Mouse (Mus musculus): ENCODE measurements at regions not wholly inside any gene's neighbourhood (a gene's known extent, or its start where the extent isn't known, plus 50 kb on each side); places are given as distances from the start of the nearest gene placed in this dataset.

DNA sequence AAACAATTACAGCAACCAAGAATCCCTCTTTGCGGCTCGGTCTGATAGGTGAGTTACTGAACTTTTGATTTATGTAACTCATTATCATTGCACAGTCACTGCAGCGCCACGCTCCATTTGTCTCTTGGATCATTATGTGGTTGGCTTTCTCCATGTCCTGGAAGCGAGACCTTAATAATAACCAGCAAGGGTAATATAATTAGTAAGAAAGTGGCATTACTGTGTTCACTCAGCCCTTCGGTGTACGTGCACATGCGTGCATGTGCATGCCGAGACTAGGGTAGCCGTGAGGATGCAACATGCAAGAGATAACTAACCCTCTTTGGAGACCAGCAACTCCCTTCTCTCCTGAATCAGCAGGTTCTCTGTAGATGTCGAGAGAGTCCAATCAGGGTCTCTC lies 114.9 kb upstream of the Camk1g start:
- TF ChIP-seq CTCF (IDR thresholded peaks at IDR 0.05; ENCODE audit: borderline replicate concordance, insufficient read depth, low read depth, low read length) (no peak), POLR2A (IDR thresholded peaks at IDR 0.05; ENCODE audit: borderline replicate concordance, insufficient read depth, low read length) (no peak)
